Mouse (Mus musculus): ENCODE results near the gene Wfikkn1. TPM values are rescaled to one million over a fixed set of nuclear protein-coding genes. Genes with fewer than 3 reads are reported as not detected.

The Wfikkn1 gene
- total and polyA plus RNA-seq, 3 experiments: 0.19 to 0.53 TPM; not detected in 1

DNA sequence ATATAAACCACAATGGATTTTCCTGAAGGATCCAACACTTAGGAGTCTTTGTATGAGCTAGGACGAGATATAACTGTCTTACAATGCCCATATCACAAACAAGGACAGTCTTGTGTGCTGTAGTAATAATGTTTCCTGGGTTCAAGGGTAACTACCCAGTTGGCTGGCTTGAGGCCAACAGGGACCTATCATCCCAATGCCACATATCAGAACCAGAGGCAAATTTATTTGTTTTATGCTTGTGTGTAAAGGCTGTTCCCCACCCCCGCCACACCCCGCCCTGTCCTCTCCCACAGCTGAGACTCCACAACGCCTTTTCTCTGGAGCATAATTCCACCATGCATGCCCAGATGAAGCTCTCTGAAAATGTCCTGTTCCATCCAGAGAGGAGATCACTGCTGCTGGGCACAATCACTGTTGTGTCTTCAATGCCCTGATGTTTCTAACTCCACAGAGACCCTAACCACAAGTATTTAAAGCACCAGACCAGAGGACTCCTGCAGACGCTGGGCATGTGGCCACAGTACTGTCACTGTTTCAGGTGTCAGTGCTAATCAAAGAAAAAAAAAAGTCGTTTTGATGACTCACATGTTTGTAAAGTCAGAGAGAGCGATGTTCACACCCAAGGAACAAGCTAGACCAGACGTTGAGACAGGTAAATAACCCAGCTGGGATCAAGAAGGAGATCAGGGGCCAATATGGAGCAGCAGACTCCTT, 36.4 kb upstream of the Wfikkn1 start:
- no peaks in the 10 kb centered on the region for H3K27me3 ChIP-seq (ENCODE audit: control insufficient read depth in 1 of 2, insufficient read depth in 2 of 2, low read length in 2 of 2)
- TF ChIP-seq SMC3 (IDR thresholded peaks at IDR 0.05; ENCODE audit: low read depth, low read length) (no peak), MAX (IDR thresholded peaks at IDR 0.05; ENCODE audit: low read length) (no peak), TCF12 (IDR thresholded peaks at IDR 0.05; ENCODE audit: low read depth, low read length) (no peak), BHLHE40 (IDR thresholded peaks at IDR 0.05; ENCODE audit: borderline replicate concordance, low read depth, low read length) (no peak), MXI1 (IDR thresholded peaks at IDR 0.05; ENCODE audit: low read depth, low read length) (no peak), MYB (IDR thresholded peaks at IDR 0.05; ENCODE audit: low read depth, low read length) (no peak), MAFK (IDR thresholded peaks at IDR 0.05; ENCODE audit: borderline replicate concordance, low read depth, low read length) (no peak), MEF2A (IDR thresholded peaks at IDR 0.05; ENCODE audit: extremely low read depth, insufficient replicate concordance, low read depth, low read length, poor library complexity, severe bottlenecking) (no peak), NELFE (IDR thresholded peaks at IDR 0.05; ENCODE audit: low read depth, low read length) (no peak), JUND (IDR thresholded peaks at IDR 0.05; ENCODE audit: low read depth, low read length) (no peak), EP300 (IDR thresholded peaks at IDR 0.05; ENCODE audit: low read depth in 1 of 2, low read length in 2 of 2) (no peak), UBTF (IDR thresholded peaks at IDR 0.05; ENCODE audit: borderline replicate concordance, insufficient read depth, low read depth, low read length) (no peak), ZNF384 (IDR thresholded peaks at IDR 0.05; ENCODE audit: low read depth, low read length) (no peak), POLR2AphosphoS2 (IDR thresholded peaks at IDR 0.05; ENCODE audit: low read length) (no peak)
- no peak overlapping the region for H3K27ac ChIP-seq (ENCODE audit: control insufficient read depth, low read depth, low read length)
- H3K4me1 ChIP-seq (ENCODE audit: control insufficient read depth in 1 of 2, insufficient read depth in 2 of 2, low read length in 2 of 2): peaks cover 4 to 37% of the 10 kb centered on the region in 2 experiments
- no peak overlapping the region for H3K4me3 ChIP-seq (ENCODE audit: control insufficient read depth in 1 of 2, insufficient read depth in 1 of 2, low read depth in 2 of 2, low read length in 2 of 2)
- DNase-seq (ENCODE audit: low read depth, low spot score): no peak
- H3K9ac ChIP-seq (ENCODE audit: control insufficient read depth, low read depth, low read length, poor library complexity, severe bottlenecking): no peak overlapping the region
- no peaks in the 10 kb centered on the region for H3K9me3 ChIP-seq (replicated peaks; ENCODE audit: insufficient read depth, low read length)
- peaks cover 28% of the 10 kb centered on the region for H3K79me2 ChIP-seq (ENCODE audit: control insufficient read depth, insufficient read depth, low read length, poor library complexity)
- H3K36me3 ChIP-seq (ENCODE audit: control insufficient read depth in 1 of 2, insufficient read depth in 2 of 2, low read length in 2 of 2): peaks cover 0 to 32% of the 10 kb centered on the region in 2 experiments; a peak in 2 of 4 replicates

DNA sequence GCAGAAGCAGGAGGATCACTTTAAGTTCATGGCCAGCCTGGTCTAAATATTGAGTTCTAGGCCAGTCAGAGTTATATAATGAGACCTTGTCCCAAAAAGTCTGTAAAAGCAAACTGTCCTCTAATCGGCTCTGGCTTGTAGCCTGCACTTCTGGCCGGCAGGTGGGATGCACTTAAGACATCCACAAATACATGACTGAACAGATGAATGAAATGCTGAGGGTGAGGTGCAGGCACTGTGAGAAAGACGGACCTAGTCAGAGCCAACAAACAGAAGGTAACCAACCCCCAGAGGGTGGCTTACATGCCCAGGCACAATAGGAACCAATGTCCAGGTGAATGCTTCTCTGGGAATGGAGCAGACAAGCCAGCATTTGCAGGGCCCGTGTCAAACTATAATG, 33.6 kb upstream of the Wfikkn1 start:
- Histone ChIP-seq H3K27me3 (ENCODE audit: control insufficient read depth in 1 of 2, insufficient read depth in 2 of 2, low read length in 2 of 2) (no peaks in the 10 kb centered on the region), H3K9me3 (replicated peaks; ENCODE audit: insufficient read depth, low read length) (no peaks in the 10 kb centered on the region), H3K79me2 (ENCODE audit: control insufficient read depth, insufficient read depth, low read length, poor library complexity) (peaks cover 34% of the 10 kb centered on the region), H3K9ac (ENCODE audit: control insufficient read depth, low read depth, low read length, poor library complexity, severe bottlenecking) (no peak overlapping the region), H3K4me1 (ENCODE audit: control insufficient read depth in 1 of 2, insufficient read depth in 2 of 2, low read length in 2 of 2) (peaks cover 4 to 30% of the 10 kb centered on the region in 2 experiments), H3K4me3 (ENCODE audit: control insufficient read depth in 1 of 2, insufficient read depth in 1 of 2, low read depth in 2 of 2, low read length in 2 of 2) (no peak overlapping the region), H3K36me3 (ENCODE audit: control insufficient read depth in 1 of 2, insufficient read depth in 2 of 2, low read length in 2 of 2) (peaks cover 0 to 22% of the 10 kb centered on the region in 2 experiments; a peak in 2 of 4 replicates), H3K27ac (ENCODE audit: control insufficient read depth, low read depth, low read length) (no peak overlapping the region)
- TF ChIP-seq GABPA (IDR thresholded peaks at IDR 0.05; ENCODE audit: low read depth, low read length) (no peak), SIN3A (IDR thresholded peaks at IDR 0.05; ENCODE audit: low read length) (0 out of 2 replicates have a peak, but pooled peaks have one; percentile 12), UBTF (IDR thresholded peaks at IDR 0.05; ENCODE audit: borderline replicate concordance, insufficient read depth, low read depth, low read length) (no peak), SMC3 (IDR thresholded peaks at IDR 0.05; ENCODE audit: low read depth, low read length) (no peak), USF1 (IDR thresholded peaks at IDR 0.05; ENCODE audit: low read depth, low read length) (no peak), CHD1 (IDR thresholded peaks at IDR 0.05; ENCODE audit: low read depth, low read length) (no peak)
- no peak for DNase-seq (ENCODE audit: low read depth, low spot score)
